Comparison of ENCODE assay signal across 8 mouse cellular contexts in the genomic region with DNA sequence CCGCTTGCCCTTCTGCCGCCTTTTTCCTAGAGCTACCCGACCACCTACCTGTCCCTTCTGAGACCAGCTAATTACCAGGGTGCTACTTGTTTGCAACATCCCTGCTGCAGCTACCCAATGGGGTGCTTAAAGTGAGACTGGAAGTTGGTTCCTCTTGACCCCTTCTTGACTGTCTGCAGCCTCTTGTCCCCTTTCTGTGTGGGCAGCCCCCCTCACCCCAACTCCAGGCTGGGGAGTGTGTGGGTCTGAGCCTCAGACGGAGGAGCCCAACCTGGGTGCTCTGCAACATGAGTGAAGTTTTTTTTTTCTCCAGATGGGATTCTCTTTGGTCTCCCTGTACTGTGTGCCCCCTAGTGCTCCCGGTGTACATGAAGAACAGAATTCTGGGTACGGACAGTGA.
DNase-seq lines count a peak whose midpoint lies in the region; ATAC-seq and TF ChIP-seq lines count a peak whose summit lies in the region.

No protein-coding gene starts in this region.

- no peak for TF ChIP-seq CTCF in lung, adult 2 months (IDR thresholded peaks at IDR 0.05; ENCODE audit: insufficient read depth, low read length)

- TF ChIP-seq POLR2A in lung, adult 2 months (IDR thresholded peaks at IDR 0.05; ENCODE audit: borderline replicate concordance, extremely low read depth, low read depth, low read length), result no peak

- 3% methylated on average over 6 of the region's 6 CpGs for WGBS in heart, embryonic 16.5 days
- WGBS in hindbrain, embryonic 16.5 days, result 16% methylated on average over 6 of the region's 6 CpGs
- 3% methylated on average over 6 of the region's 6 CpGs for WGBS in neural tube, embryonic 12.5 days
- WGBS in lung, adult 2 months, result 6% methylated on average over 6 of the region's 6 CpGs

- H3K4me1 ChIP-seq in heart, embryonic 16.5 days (ENCODE audit: control insufficient read depth, insufficient read depth, low read length), result peaks cover 8% of the 10 kb centered on the region
- peaks cover 21% of the 10 kb centered on the region for H3K4me1 ChIP-seq in hindbrain, embryonic 16.5 days (ENCODE audit: control insufficient read depth, insufficient read depth, low read depth, low read length)
- peaks cover 27% of the 10 kb centered on the region for H3K4me1 ChIP-seq in neural tube, embryonic 12.5 days
- H3K4me1 ChIP-seq in lung, adult 2 months (ENCODE audit: control insufficient read depth, insufficient read depth, low read length), result no peaks in the 10 kb centered on the region

- ATAC-seq in heart, embryonic 16.5 days (replicated peaks; ENCODE audit: extremely low read depth, insufficient read depth, low FRiP score), result no peak
- peak; percentile 34 for ATAC-seq in hindbrain, embryonic 16.5 days
- ATAC-seq in neural tube, embryonic 12.5 days (ENCODE audit: low FRiP score, low read depth), result peak; percentile 21

- H3K9me3 ChIP-seq in heart, embryonic 16.5 days (replicated peaks; ENCODE audit: control insufficient read depth, low read length), result no peaks in the 10 kb centered on the region
- no peaks in the 10 kb centered on the region for H3K9me3 ChIP-seq in hindbrain, embryonic 16.5 days (ENCODE audit: control insufficient read depth, low read length)
- no peaks in the 10 kb centered on the region for H3K9me3 ChIP-seq in neural tube, embryonic 12.5 days

- DNase-seq in heart, postnatal 10 days, result no peak
- peak; percentile 56 for DNase-seq in cerebellum, adult 9-11 months
- no peak for DNase-seq in layer of hippocampus, adult 11-12 months (ENCODE audit: low spot score)
- DNase-seq in urinary bladder, adult 2 months (ENCODE audit: low spot score), result no peak
- no peak for DNase-seq in lung, adult 2 months

- H3K36me3 ChIP-seq in heart, embryonic 16.5 days (ENCODE audit: control insufficient read depth, insufficient read depth), result no peaks in the 10 kb centered on the region
- H3K36me3 ChIP-seq in hindbrain, embryonic 16.5 days (ENCODE audit: control insufficient read depth, insufficient read depth, low read length), result no peaks in the 10 kb centered on the region
- H3K36me3 ChIP-seq in neural tube, embryonic 12.5 days, result no peaks in the 10 kb centered on the region

- no peak overlapping the region for H3K27ac ChIP-seq in heart, embryonic 16.5 days (ENCODE audit: low read length)
- H3K27ac ChIP-seq in hindbrain, embryonic 16.5 days (ENCODE audit: low read depth, low read length), result no peak overlapping the region; the same call in 1 of the 2 replicates
- no peak overlapping the region for H3K27ac ChIP-seq in neural tube, embryonic 12.5 days

- peak overlapping the region; percentile 96 for H3K4me2 ChIP-seq in heart, embryonic 16.5 days (ENCODE audit: low read depth, low read length)
- peak overlapping the region; percentile 97 for H3K4me2 ChIP-seq in hindbrain, embryonic 16.5 days (ENCODE audit: low read length)
- H3K4me2 ChIP-seq in neural tube, embryonic 12.5 days (replicated peaks), result peak overlapping the region; percentile 99

- H3K4me3 ChIP-seq in heart, embryonic 16.5 days (ENCODE audit: low read length), result peak overlapping the region; percentile 65
- H3K4me3 ChIP-seq in hindbrain, embryonic 16.5 days (ENCODE audit: low read length), result peak overlapping the region; percentile 81
- peak overlapping the region; percentile 68 for H3K4me3 ChIP-seq in neural tube, embryonic 12.5 days
- H3K4me3 ChIP-seq in lung, adult 2 months (replicated peaks; ENCODE audit: extremely low read depth, low read depth, low read length), result no peak overlapping the region

- peaks cover 40% of the 10 kb centered on the region for H3K27me3 ChIP-seq in heart, embryonic 16.5 days (ENCODE audit: control insufficient read depth, insufficient read depth, low read length)
- H3K27me3 ChIP-seq in hindbrain, embryonic 16.5 days (replicated peaks; ENCODE audit: control insufficient read depth, insufficient read depth, low read length), result no peaks in the 10 kb centered on the region
- peaks cover 34% of the 10 kb centered on the region for H3K27me3 ChIP-seq in neural tube, embryonic 12.5 days (replicated peaks)

- intact Hi-C loops in heart, postnatal 10 days (cut with DNase I), result no loop called here

- no peak overlapping the region for H3K9ac ChIP-seq in heart, embryonic 16.5 days (ENCODE audit: low read length)
- H3K9ac ChIP-seq in hindbrain, embryonic 16.5 days (ENCODE audit: low read depth, low read length), result peak overlapping the region; percentile 95
- H3K9ac ChIP-seq in neural tube, embryonic 12.5 days, result 0 out of 2 replicates have a peak overlapping the region, but pooled peaks have one; percentile 81
